Mouse (Mus musculus): ENCODE data around the gene Polr2j.

- no peak for TF ChIP-seq TAL1 (IDR thresholded peaks at IDR 0.05; ENCODE audit: low read length)
- no peak for TF ChIP-seq GATA1 (IDR thresholded peaks at IDR 0.05; ENCODE audit: low read length)
Observed at GRCm38 (mm10) chr5:136152365-136152764, 35.9 kb downstream of the Polr2j start.
